Mouse (Mus musculus) left cerebral cortex, adult 2 months (tissue): ENCODE measurements around the gene BC035947. TPM values are rescaled to one million over a fixed set of nuclear protein-coding genes. Genes with fewer than 3 reads are reported as not detected.
A peak's percentile ranks its signal among the peaks of the same experiment; 100 is the strongest.

ENCODE experiments used
- DNase-seq, 2 experiments: peaks; one replicate each; pipeline ENCODE4 v3.0.0; 2021 to 2022; ENCODE audit warnings: low spot score in 2 of 2, mixed read lengths in 1 of 2; ENCODE audit errors: extremely low spot score in 1 of 2
- H3K27ac ChIP-seq: fragments of 200-600 bp; 2 replicates; pipeline ENCODE4 v1.8.1; 2022
- H3K4me3 ChIP-seq: fragments of 200-600 bp; 2 replicates; pipeline ENCODE4 v1.8.1; 2022
- CTCF ChIP-seq: fragments of 200-600 bp; IDR thresholded peaks from 2 replicates; pipeline ENCODE4 v1.8.1; 2022; ENCODE audit warnings: antibody characterized with exemption, mild to moderate bottlenecking, moderate library complexity
- intact Hi-C: fragments of 180-260 bp; cut with DNase I; formaldehyde crosslinking; loops from one replicate; pipeline ENCODE4 v1.15.1; 2025
- total RNA-seq, 2 experiments: library from RNA; stranded (reverse); gene quantifications; 2 replicates each; pipeline ENCODE4 v1.2.3; 2021

BC035947 gene
- total RNA-seq, 2 experiments from 2014 or later: 0.77 to 0.79 TPM

DNA sequence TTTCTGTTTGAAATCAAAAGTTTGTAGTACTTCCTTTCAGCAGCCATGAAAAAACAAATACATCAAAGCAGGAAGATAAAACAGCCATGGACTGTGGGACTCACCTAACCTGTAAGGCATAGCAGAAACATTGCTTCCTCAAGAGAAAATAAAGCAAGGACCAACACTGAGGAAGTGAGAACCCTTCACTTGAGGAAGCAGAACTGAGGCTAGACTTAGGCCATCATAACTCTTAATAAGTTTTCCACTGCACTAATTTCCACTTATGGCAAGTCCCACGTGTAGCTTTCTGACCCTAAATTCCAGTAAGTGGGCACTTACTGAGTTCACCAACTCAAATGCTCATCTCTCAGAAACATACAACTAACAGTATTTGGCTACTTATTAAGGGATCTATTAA is 21.8 kb downstream of the BC035947 start:
- intact Hi-C loops: no loop called here
- TF ChIP-seq CTCF: no peak
- no peak for DNase-seq
- no peak overlapping the region for H3K27ac ChIP-seq
- no peak overlapping the region for H3K4me3 ChIP-seq

DNA sequence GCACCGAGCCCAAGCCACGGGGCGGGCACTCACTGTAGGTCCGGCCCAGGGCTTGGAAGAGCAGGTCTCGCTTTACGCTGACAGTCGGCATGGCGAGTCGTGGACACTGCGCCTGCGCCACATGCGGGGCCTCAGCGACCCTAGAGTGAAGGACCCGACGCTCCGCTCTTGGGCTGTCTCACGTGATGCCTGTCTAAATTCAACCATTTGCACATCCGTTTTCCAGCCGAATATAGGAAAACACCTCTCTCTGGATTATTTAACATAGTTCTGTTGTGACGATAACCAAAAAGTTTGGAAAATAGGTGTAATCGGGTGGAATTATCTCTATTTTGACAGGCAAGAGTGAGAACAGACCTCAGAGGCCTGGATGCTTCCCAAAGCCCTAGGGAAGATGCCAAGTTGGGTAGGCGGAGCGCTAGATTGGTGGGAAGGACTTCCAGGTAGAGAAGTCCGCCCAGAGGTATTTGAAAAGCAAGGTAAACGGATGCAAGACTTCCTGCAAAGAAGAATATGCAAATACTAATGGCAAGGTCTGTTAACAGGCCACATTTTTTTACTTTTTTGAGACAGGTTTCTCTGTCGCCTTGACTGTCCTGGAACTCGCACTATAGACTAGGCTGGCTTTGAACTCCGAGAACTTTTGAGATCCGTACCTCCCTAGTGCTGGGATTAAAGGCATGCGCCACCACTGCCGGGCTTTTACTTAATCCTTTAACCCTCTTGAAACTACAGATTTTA is 23.0 kb downstream of the BC035947 start, which contains the start of gene Farsb:
Farsb (minus strand) TSS at position 146 of the 741 bp plus-strand sequence.
- no peak for TF ChIP-seq CTCF
- H3K27ac ChIP-seq: peak within 1 kb of the TSS; percentile 96
- H3K4me3 ChIP-seq: peak within 1 kb of the TSS; percentile 88
- intact Hi-C loops: no loop called here
- peak; percentile 82 to 87 for DNase-seq

DNA sequence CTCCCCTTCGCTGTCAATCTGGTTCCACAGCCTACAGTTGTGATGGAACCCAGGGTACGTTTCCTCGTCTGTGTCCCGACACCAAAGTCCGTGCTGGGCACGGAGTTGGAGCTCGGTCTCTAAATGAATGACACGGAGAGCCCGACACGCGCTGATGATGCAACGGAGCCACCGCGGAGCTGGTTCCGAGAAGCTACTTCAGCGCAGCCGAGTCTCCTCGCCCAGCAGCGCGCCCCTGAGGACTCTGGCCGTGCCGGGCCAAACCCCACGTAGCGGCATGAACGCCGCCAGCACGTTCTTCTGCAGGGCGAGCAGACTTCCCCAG is 23.6 kb downstream of the BC035947 start:
- intact Hi-C loops: no loop called here
- DNase-seq: no peak
- no peak for TF ChIP-seq CTCF
- Histone ChIP-seq H3K4me3 (peak overlapping the region; percentile 88), H3K27ac (peak overlapping the region; percentile 96)

DNA sequence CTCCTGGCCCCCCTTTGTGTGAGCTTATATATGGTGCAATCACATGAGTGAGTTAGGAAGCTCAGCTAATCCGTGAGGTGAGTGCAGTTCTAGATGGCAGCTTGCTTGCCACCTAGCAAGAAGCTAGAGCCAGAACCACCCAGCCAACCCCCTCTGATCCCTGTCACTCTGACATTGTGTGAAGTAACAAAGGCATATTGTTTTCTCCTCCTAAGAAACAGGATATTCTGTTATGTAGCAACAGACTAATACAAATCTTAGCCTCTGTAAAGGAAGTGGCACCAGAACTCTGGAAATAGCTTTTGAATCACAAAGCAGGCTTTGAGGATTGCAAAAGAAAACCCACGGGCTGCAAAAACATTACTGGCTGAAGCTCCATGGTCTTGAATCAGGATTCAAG is 27.6 kb downstream of the BC035947 start:
- DNase-seq: no peak
- Histone ChIP-seq H3K27ac (no peak overlapping the region), H3K4me3 (no peak overlapping the region)
- intact Hi-C loops: no loop called here
- TF ChIP-seq CTCF: no peak

DNA sequence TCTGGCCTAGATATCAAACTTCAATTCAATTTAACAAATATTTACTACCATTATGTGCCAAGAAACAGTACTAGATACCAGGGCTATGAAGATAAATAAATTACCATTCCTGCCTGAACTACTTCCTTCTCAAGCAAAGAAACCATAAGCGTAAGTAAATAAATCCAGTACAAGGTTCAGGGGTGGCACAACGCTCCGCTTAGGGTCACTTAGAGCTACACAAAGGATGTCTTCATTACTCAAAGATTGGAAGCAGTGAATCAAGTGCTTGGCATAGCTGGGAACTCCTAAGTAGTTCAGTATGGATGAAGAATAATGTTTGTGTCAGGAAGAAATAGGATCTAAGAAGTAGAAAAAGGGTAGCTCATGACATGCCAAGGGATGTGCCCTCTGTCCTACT is 28.5 kb downstream of the BC035947 start:
- Histone ChIP-seq H3K4me3 (no peak overlapping the region), H3K27ac (no peak overlapping the region)
- no peak for DNase-seq
- intact Hi-C loops: no loop called here
- TF ChIP-seq CTCF: no peak

DNA sequence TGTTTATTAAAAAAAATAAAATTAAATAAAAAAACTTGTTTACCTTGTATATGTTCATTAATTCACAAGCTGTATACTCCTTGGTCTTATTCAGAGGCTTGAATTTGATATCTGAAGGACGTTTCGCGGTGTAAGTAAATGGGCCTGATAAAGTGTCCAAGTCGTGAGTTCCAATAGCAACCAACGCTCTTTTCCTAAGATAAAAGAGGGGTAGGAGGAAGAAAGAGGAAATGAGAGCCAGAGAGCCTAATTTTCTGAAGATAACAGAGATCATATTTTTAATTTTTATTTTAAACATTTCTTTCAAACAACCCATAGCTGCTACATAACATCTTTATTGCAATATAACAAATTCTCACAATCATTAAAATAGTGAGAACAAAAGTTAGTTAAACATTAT is 39.5 kb downstream of the BC035947 start:
- Histone ChIP-seq H3K27ac (no peak overlapping the region), H3K4me3 (no peak overlapping the region)
- TF ChIP-seq CTCF: no peak
- no peak for DNase-seq
- intact Hi-C loops: no loop called here

DNA sequence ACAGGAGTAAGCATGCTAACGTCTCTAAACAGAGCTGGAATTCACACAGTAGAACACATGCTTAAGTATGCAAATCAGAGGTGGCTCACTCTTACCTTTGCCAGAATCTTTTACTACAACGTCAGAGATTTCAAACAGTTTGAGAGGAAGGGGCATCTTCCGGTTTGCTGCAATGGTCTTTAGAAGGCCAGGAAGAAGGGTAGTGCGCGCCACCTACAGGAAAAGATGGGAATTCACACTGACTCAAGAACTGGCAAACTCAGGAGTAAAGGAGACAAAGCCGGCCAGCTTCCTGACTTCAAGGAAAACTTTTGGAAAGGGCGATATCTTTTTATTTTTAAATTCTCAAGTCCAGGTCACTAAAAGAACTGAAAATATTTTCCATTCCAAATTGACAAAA is 57.3 kb downstream of the BC035947 start:
- intact Hi-C loops: loop anchor here (2.0 kb wide), 1 partner anchor 476 kb away; no protein-coding TSS in a partner anchor

DNA sequence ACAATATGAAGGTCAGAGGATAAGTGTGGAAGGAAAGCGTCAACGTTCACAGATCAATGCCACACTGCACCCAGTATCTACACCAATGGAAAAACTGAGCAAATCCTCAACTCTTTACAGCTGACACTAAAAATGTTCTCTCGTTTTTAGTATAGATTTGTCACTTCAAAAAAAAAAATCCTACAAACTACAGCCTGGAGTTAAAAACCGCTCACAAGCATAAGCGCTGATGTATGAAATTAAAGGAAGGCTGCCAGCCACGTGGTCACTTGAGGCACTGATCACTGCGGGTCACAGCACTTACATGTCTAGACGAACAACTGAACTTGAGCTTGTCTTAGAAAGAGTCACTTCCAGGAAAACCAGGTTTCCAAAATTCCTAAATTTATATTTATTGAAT is 58.1 kb downstream of the BC035947 start:
- Histone ChIP-seq H3K4me3 (no peak overlapping the region), H3K27ac (no peak overlapping the region)
- TF ChIP-seq CTCF: no peak
- intact Hi-C loops: loop anchor here (2.0 kb wide), 1 partner anchor 475 kb away; no protein-coding TSS in a partner anchor
- no peak for DNase-seq

More for the DNA sequence above, 57.3 kb downstream of the BC035947 start:
- DNase-seq: peak; percentile 32 to 36
- TF ChIP-seq CTCF: peak; percentile 81
- no peak overlapping the region for H3K4me3 ChIP-seq
- H3K27ac ChIP-seq: no peak overlapping the region

DNA sequence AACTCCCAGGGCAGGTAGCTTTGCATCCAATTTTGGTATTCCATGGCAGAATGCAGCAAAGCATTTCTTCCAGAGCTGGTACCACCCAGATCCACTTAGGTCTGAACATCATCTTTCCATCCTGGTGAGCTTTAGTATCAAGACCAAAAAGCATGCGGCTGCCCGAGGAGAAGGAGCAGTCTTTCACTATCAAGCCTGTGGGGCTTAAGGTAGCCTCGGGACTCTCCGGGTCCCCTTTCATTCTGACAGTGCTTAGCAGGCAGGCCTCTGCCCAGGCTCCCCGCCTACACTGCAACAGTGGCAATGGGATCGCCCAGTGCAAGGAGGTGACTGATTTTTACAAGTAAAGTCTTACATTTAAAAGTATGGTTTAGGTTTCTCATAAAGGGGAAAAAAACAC is 59.4 kb downstream of the BC035947 start:
- TF ChIP-seq CTCF: no peak
- intact Hi-C loops: no loop called here
- H3K27ac ChIP-seq: no peak overlapping the region

DNA sequence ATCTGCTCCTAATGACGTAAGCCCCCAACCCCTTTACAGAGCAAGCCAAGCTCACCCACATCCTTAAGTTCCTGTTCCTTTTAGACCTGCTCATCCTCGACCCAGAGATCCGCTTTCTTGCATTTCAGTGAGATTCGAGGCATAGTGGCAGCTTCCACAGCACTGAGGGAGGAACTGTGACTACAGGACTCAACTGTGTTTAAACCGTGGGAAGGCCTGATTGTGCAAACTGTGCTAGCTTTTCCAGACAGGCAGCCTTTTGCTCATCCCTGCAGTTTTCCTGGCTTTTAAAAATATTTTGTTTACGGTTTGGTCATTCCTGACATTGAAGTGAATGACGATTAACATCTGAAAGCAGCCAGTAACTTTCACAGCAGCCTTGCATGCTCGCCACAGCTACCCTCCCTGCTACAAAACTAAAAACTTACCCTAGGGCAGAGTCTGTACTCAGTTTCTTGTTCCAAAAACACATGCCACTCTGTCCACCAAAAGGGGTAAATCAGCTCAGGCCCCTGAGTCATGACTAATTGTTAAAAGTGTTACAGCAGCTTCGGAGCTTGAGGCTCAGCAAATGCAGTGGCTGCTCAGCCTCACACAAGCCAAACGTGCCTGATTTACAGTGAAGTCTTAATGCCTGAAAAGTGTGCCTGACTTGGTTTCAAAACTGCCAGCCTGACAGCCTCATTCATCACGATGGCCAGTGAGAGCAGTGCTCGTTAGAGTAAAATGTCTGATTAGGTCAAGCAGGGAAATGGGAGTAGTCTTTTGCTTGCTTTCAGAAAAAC is 60.7 kb downstream of the BC035947 start:
- H3K4me3 ChIP-seq: no peak overlapping the region
- no peak for TF ChIP-seq CTCF
- no peak overlapping the region for H3K27ac ChIP-seq
- intact Hi-C loops: no loop called here
- no peak for DNase-seq

More for the DNA sequence above, 59.4 kb downstream of the BC035947 start:
- H3K4me3 ChIP-seq: no peak overlapping the region
- no peak for DNase-seq

DNA sequence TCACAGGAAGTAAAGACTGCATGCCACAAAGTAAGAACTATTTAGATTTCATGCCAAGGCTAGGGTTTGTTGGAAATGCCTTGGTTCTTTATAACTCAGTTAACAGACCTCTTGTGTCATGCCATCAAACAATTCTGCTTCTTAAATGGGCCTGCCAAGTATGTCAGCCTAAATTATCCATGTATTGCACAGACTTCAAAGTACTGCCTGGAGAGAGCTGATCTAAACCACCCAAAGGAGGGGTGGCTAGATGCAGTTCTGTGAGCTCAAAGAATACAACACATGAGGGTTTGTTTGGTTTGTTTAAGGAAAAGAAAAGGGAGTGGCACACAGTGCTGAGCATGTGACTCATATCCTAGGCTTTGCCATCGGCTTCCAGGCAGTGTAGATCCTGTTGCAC is 63.9 kb downstream of the BC035947 start:
- no peak overlapping the region for H3K4me3 ChIP-seq
- intact Hi-C loops: no loop called here
- no peak for DNase-seq
- no peak for TF ChIP-seq CTCF
- no peak overlapping the region for H3K27ac ChIP-seq

Other genes with a start within 250 kb of the BC035947 start
- gene Sgpp2, start 201.8 kb downstream of the BC035947 start, total RNA-seq: 1 to 10 TPM; 9.5 to 9.7 TPM
- 10 to 100 TPM; 61.0 to 61.9 TPM for gene Farsb, start 23.3 kb downstream of the BC035947 start, total RNA-seq
- not detected for gene Mogat1, start 1.2 kb downstream of the BC035947 start, total RNA-seq
- gene Acsl3, start 145.7 kb upstream of the BC035947 start, total RNA-seq: 100 to 1,000 TPM; 166 to 169 TPM
- gene Utp14b, start 145.9 kb upstream of the BC035947 start, total RNA-seq: 10 to 100 TPM; 17.0 to 25.6 TPM